Mouse (Mus musculus) myocyte (in vitro differentiated cells): ENCODE data around the gene Dpp4.

ENCODE experiments used
- E2F4 ChIP-seq: IDR thresholded peaks from one replicate; pipeline ENCODE4 v1.6.1; 2011; ENCODE audit warnings: mild to moderate bottlenecking, control low read depth, moderate library complexity; ENCODE audit not compliant: insufficient read depth
- MAX ChIP-seq: IDR thresholded peaks from one replicate; pipeline ENCODE4 v1.6.1; 2011; ENCODE audit warnings: low read depth, mild to moderate bottlenecking, control low read depth
- MYOD1 ChIP-seq, 3 experiments: IDR thresholded peaks; one replicate each; pipeline ENCODE4 v1.6.1; 2011; ENCODE audit warnings: control low read depth in 2 of 3, low read depth in 2 of 3, mild to moderate bottlenecking in 2 of 3, moderate library complexity in 1 of 3; ENCODE audit not compliant: insufficient read length in 2 of 3, control insufficient read depth in 1 of 3
- MYOG ChIP-seq, 3 experiments: IDR thresholded peaks; one replicate each; pipeline ENCODE4 v1.6.1; 2011; ENCODE audit warnings: control low read depth in 2 of 3, low read depth in 2 of 3, mild to moderate bottlenecking in 2 of 3; ENCODE audit not compliant: insufficient read length in 2 of 3, control insufficient read depth in 1 of 3, insufficient read depth in 1 of 3
- POLR2A ChIP-seq: IDR thresholded peaks from one replicate; pipeline ENCODE4 v1.6.1; 2011; ENCODE audit warnings: low read depth, mild to moderate bottlenecking, control low read depth, moderate library complexity; ENCODE audit not compliant: insufficient read length
- POLR2AphosphoS2 ChIP-seq: IDR thresholded peaks from one replicate; pipeline ENCODE4 v1.6.1; 2011; ENCODE audit warnings: low read depth, control low read depth; ENCODE audit not compliant: insufficient read length
- REST ChIP-seq: IDR thresholded peaks from one replicate; pipeline ENCODE4 v1.6.1; 2011; ENCODE audit warnings: mild to moderate bottlenecking, control low read depth, moderate library complexity; ENCODE audit not compliant: insufficient read depth, insufficient read length
- SRF ChIP-seq: IDR thresholded peaks from one replicate; pipeline ENCODE4 v1.6.1; 2011; ENCODE audit warnings: low read depth; ENCODE audit not compliant: control insufficient read depth, insufficient read length
- TCF12 ChIP-seq: IDR thresholded peaks from one replicate; pipeline ENCODE4 v1.6.1; 2011; ENCODE audit warnings: mild to moderate bottlenecking, control low read depth; ENCODE audit not compliant: poor library complexity, insufficient read depth, severe bottlenecking
- USF1 ChIP-seq: IDR thresholded peaks from one replicate; pipeline ENCODE4 v1.6.1; 2011; ENCODE audit warnings: low read depth, mild to moderate bottlenecking, control low read depth, moderate library complexity

GRCm38 (mm10) chr2:62368349-62369053, 43.5 kb downstream of the Dpp4 start:
- TF ChIP-seq MYOG (IDR thresholded peaks at IDR 0.05; ENCODE audit: control insufficient read depth in 1 of 3, insufficient read depth in 1 of 3, insufficient read length in 2 of 3, low read depth in 2 of 3): no peak
- no peak for TF ChIP-seq POLR2A
- TF ChIP-seq POLR2AphosphoS2: no peak
- TF ChIP-seq MYOD1 (IDR thresholded peaks at IDR 0.05; ENCODE audit: control insufficient read depth in 1 of 3, insufficient read length in 2 of 3, low read depth in 2 of 3): no peak
- TF ChIP-seq USF1: no peak
- TF ChIP-seq MAX: no peak
- no peak for TF ChIP-seq TCF12
- TF ChIP-seq SRF: no peak
- TF ChIP-seq E2F4: no peak
- TF ChIP-seq REST: no peak
